Mouse (Mus musculus): ENCODE measurements around the gene Rpp40. TPM values are rescaled to one million over a fixed set of nuclear protein-coding genes. Genes with fewer than 3 reads are reported as not detected.

Gene Rpp40
- total and polyA plus RNA-seq, 2 experiments: 5.3 to 10.0 TPM

- Histone ChIP-seq H3K4me3 (ENCODE audit: insufficient read depth, low read depth, low read length) (no peak overlapping the region), H3K36me3 (ENCODE audit: control insufficient read depth, insufficient read depth, low read length) (no peaks in the 10 kb centered on the region), H3K4me1 (ENCODE audit: control insufficient read depth, insufficient read depth, low read length) (no peaks in the 10 kb centered on the region), H3K27me3 (ENCODE audit: control insufficient read depth, insufficient read depth, low read length) (no peaks in the 10 kb centered on the region), H3K79me2 (ENCODE audit: control insufficient read depth, insufficient read depth, low read length) (peaks cover 7% of the 10 kb centered on the region; the same call in 1 of the 2 replicates), H3K27ac (replicated peaks; ENCODE audit: insufficient read depth, low read depth, low read length) (no peak overlapping the region), H3K9ac (ENCODE audit: low read depth, low read length) (no peak overlapping the region)
- TF ChIP-seq POLR2A (IDR thresholded peaks at IDR 0.05; ENCODE audit: extremely low read depth, insufficient read depth, low read length) (no peak), CTCF (IDR thresholded peaks at IDR 0.05; ENCODE audit: low read depth, low read length) (no peak)
- 96% methylated on average over 3 of the region's 3 CpGs for WGBS
- DNase-seq (ENCODE audit: extremely low read depth, low read depth, low spot score): no peak
These were observed 60.9 kb downstream of the Rpp40 start for GRCm38 (mm10) chr13:35845306-35845705.

Other genes starting within 250 kb of the Rpp40 start
- gene Cdyl, start 246.5 kb downstream of the Rpp40 start, total RNA-seq (2014; rRNA removed): 2.7 and 3.5 TPM in 2 replicates
- 1.1 and 1.3 TPM in 2 replicates for gene Cdyl, start 246.5 kb downstream of the Rpp40 start, polyA plus RNA-seq (2012; rRNA removed)
- gene Ppp1r3g, start 52.5 kb upstream of the Rpp40 start, total RNA-seq (2014; rRNA removed): 4.7 and 7.6 TPM in 2 replicates
- gene Ppp1r3g, start 52.5 kb upstream of the Rpp40 start, polyA plus RNA-seq (2012; rRNA removed): 0.22 TPM in 1 of 2 replicates, not detected in the other
- 41.9 and 47.1 TPM in 2 replicates for gene Fars2, start 211.1 kb upstream of the Rpp40 start, total RNA-seq (2014; rRNA removed)
- 52.5 and 58.4 TPM in 2 replicates for gene Fars2, start 211.1 kb upstream of the Rpp40 start, polyA plus RNA-seq (2012; rRNA removed)
- gene Lyrm4, start 211.2 kb upstream of the Rpp40 start, total RNA-seq (2014; rRNA removed): 4.2 and 4.6 TPM in 2 replicates
- 2.7 and 2.8 TPM in 2 replicates for gene Lyrm4, start 211.2 kb upstream of the Rpp40 start, polyA plus RNA-seq (2012; rRNA removed)